Mouse (Mus musculus): ENCODE data around the gene Trim39. TPM values are rescaled to one million over a fixed set of nuclear protein-coding genes. Genes with fewer than 3 reads are reported as not detected.
"Not testable (repeated sequence)": the region's sequence is repeated elsewhere in the genome, so short reads cannot be mapped to it uniquely, and the experiment has no call there.

Gene Trim39
- polyA plus RNA-seq (2015; fragmentation: Nextera tagmentation; extraction: Ambion mirVana) = 12.5 and 13.6 TPM in 2 replicates

DNA sequence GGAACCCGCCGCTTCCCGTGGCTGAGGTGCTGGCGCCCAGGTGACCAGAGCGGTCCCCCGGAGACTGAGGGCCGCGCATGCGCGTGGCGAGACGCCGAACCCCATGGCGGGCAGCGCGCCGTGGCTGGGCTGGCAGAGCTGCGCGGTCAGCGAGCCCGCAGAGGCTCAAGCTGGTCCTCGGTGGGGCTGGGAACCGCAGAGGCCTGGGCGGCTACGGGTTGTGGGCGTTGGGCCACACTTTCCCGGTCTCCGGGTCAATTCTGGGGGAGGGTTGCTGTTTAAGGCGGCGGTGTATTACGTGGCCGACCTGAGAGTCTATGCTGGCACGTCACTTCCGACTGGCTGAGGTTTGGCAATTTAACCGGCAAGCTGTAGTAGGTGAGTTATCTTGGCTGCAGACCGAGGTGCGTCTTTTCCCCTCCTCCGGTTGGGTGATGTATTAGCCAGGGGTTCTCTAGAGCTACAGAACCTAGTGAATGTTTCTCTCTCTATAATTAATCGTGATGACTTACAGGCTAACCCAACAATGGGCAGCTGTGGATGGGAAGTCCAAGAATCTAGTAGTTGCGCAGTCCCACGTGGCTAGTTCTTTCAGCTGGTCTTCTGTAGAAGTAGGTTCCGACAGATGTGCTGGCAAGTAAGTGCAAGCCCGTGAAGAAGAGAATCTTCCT lies at the start of gene Trim39:
TSS of gene Trim39 (minus strand) at position 662 of the 671 bp plus-strand sequence.
- under 1% methylated on average over 43 of the region's 43 CpGs for WGBS
- peak; percentile 91 for ATAC-seq
- no peaks in the 10 kb centered on the region for H3K9me3 ChIP-seq
- peak within 1 kb of the TSS; percentile 76 for H3K4me3 ChIP-seq (replicated peaks)
- H3K36me3 ChIP-seq = peaks cover 10% of the 10 kb centered on the region; the same call in 1 of the 2 replicates
- peaks cover 17% of the 10 kb centered on the region for H3K4me1 ChIP-seq (replicated peaks)
- no peaks in the 10 kb centered on the region for H3K27me3 ChIP-seq (replicated peaks)
- H3K4me2 ChIP-seq (replicated peaks) = peak within 1 kb of the TSS; percentile 84
- peak within 1 kb of the TSS; percentile 85 for H3K9ac ChIP-seq
- peak within 1 kb of the TSS; percentile 89 for H3K27ac ChIP-seq

DNA sequence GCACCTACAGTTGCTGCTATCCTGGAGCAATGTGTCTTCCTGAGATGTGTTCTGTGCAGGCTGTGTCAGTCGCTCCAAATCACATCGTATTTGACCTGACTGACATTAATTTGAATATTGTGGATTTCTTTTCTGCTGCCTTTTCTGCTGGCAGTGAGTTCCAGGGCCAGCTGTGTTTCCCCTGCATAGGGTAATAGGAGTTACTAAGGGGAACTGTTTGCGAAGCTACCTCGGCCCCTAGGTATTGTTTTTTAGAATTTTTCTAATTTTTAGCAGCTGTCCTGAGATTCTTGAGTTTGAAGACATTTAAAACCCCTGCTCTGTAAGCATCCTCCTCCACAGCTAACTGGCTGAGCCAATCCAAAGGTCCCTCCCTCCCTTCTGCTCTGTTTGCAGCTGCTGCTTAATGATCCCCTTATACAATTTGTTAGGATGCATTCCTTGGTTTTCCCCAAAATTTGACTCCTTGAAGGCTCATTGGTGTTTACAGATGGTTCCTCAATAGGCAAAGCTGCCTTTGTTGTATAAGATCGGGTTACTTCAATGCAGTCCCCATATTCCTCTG lies 43.7 kb upstream of the Trim39 start:
- Histone ChIP-seq H3K9me3 (no peaks in the 10 kb centered on the region), H3K36me3 (no peaks in the 10 kb centered on the region), H3K4me1 (replicated peaks) (no peaks in the 10 kb centered on the region), H3K9ac (no peak overlapping the region), H3K27me3 (replicated peaks) (no peaks in the 10 kb centered on the region), H3K4me2 (replicated peaks) (peak overlapping the region; percentile 78), H3K4me3 (replicated peaks) (peak overlapping the region; percentile 45), H3K27ac (no peak overlapping the region)
- no peak for ATAC-seq
- 33% methylated on average over 5 of the region's 5 CpGs for WGBS

DNA sequence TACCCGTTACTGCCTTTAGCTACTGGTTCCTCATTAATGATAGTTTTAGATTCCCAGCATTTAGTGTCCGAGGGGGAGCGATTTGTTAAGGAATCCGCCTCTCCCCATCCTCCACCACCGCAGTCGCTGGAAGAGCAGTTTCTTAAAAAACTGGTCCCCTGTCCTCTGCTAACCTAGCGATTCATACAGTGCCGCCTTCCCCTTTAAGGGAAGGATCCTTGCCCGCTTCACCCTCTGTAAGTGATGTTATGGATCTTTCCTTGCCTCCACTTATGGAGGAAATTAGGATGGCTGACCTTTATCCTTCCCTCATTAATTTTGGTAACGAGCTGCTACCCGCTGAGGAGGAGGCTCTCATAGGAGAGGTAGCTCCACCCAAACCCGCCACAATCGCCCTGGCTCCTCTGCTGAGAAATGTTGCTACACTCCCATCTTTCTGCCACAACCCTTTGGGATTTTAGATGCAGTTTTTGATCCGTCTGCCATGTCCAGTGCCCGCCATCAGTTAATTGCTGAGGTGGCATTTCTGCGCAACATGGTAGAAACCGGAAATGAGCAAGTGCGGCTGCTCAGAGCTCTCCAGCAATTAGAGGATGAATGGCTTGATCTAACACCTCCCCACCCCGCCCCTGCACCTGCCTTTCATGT lies 43.1 kb upstream of the Trim39 start:
- Histone ChIP-seq H3K4me3 (replicated peaks) (peak overlapping the region; percentile 45), H3K4me2 (replicated peaks) (peak overlapping the region; percentile 78), H3K27ac (no peak overlapping the region), H3K9ac (peak overlapping the region; percentile 38), H3K9me3 (no peaks in the 10 kb centered on the region), H3K27me3 (replicated peaks) (no peaks in the 10 kb centered on the region), H3K4me1 (replicated peaks) (no peaks in the 10 kb centered on the region), H3K36me3 (no peaks in the 10 kb centered on the region)
- peak; percentile 81 for ATAC-seq
- under 1% methylated on average over 19 of the region's 19 CpGs for WGBS

GRCm38 (mm10) chr17:36314511-36314910 lies 42.5 kb upstream of the Trim39 start:
- no peaks in the 10 kb centered on the region for H3K27me3 ChIP-seq (replicated peaks)
- no peaks in the 10 kb centered on the region for H3K36me3 ChIP-seq
- peak; percentile 25 for ATAC-seq
- peak overlapping the region; percentile 78 for H3K4me2 ChIP-seq (replicated peaks)
- no peak overlapping the region for H3K9ac ChIP-seq
- WGBS = 4% methylated on average over 9 of the region's 9 CpGs
- H3K4me3 ChIP-seq (replicated peaks) = peak overlapping the region; percentile 45
- H3K4me1 ChIP-seq (replicated peaks) = no peaks in the 10 kb centered on the region
- no peak overlapping the region for H3K27ac ChIP-seq
- H3K9me3 ChIP-seq = no peaks in the 10 kb centered on the region

DNA sequence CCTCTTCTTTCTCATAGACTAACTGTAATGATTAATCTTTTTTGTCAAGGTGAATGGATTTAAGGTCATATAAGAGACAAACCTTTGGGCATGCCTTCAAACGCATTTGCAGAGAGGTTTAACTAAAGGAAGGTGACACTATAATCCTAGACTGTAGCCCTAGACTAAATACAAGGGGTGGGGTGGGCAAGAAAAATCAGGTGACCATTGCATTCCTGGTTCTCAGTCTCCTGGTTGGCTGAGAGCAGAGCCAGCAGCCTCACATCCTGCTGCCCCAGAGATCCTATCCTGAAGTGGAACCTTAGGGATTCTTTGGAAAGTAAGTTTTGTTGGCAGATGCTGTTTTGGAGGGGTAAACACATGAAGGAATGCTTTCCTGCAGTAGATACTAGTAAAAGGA lies 37.2 kb upstream of the Trim39 start:
- no peaks in the 10 kb centered on the region for H3K27me3 ChIP-seq (replicated peaks)
- H3K4me1 ChIP-seq (replicated peaks) = no peaks in the 10 kb centered on the region
- H3K4me2 ChIP-seq (replicated peaks) = no peak overlapping the region
- no peak overlapping the region for H3K4me3 ChIP-seq (replicated peaks)
- no peak for ATAC-seq
- H3K9me3 ChIP-seq = no peaks in the 10 kb centered on the region
- WGBS = 18% methylated on average over 1 of the region's 1 CpGs
- H3K9ac ChIP-seq = no peak overlapping the region
- H3K27ac ChIP-seq = no peak overlapping the region
- H3K36me3 ChIP-seq = no peaks in the 10 kb centered on the region

DNA sequence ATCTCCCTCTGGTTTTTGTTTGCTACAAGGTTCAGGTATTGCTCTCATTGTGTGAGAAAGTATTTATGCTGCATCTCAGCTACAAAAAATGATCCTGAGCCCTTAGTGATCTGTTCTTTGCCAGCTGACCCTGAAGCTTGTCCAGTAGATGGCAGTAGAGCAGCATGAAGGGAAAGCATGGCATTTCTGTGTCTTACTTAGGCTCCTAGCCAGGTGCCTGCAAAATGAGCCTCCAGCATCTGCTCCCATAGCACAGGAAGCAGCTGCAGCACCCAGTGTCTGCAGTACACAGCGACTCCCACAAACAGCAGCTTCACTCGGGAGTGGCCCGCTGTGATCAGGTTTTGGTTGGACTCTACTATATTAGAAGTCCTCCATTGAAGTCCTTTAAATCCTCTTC lies 36.8 kb upstream of the Trim39 start:
- not testable (repeated sequence) for H3K4me1 ChIP-seq (replicated peaks); H3K27me3 ChIP-seq (replicated peaks); H3K4me3 ChIP-seq (replicated peaks); H3K4me2 ChIP-seq (replicated peaks); H3K36me3 ChIP-seq; H3K27ac ChIP-seq; H3K9ac ChIP-seq; H3K9me3 ChIP-seq
- ATAC-seq = peak; percentile 45; the same call in 1 of the 2 replicates
- 0% methylated on average over 3 of the region's 3 CpGs for WGBS

DNA sequence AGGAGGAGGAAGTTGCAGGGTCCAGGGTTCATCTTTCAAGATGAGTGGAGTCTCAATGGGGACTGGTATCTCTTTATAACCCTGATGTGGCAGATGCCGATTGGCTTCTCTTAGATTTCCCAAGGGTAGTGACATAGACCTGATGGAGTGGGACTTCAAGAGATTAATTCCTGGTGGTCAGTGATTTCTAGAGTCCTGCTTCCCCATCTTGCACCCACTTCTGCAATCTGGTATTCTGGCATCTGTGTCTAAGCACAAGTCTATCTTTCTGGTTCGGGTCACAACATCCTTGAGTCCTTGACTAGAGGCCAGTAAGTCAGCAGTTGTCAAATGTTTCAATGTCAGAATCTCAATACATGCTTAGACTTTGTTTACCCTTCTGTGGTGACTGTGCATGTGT lies 14.3 kb upstream of the Trim39 start, which contains the start of gene H2-M10.2:
TSS of gene H2-M10.2 (minus strand) at position 101 of the 400 bp plus-strand sequence.
- WGBS = 87% methylated on average over 2 of the region's 2 CpGs
- Histone ChIP-seq H3K27me3 (replicated peaks) (no peaks in the 10 kb centered on the region), H3K27ac (no peak within 1 kb of the TSS), H3K4me1 (replicated peaks) (no peaks in the 10 kb centered on the region), H3K36me3 (0 out of 2 replicates have a peak, but pooled peaks cover 7% of the 10 kb centered on the region), H3K4me3 (replicated peaks) (no peak within 1 kb of the TSS), H3K4me2 (replicated peaks) (no peak within 1 kb of the TSS), H3K9ac (no peak within 1 kb of the TSS), H3K9me3 (no peaks in the 10 kb centered on the region)
- ATAC-seq = no peak

- Histone ChIP-seq H3K27ac (no peak overlapping the region), H3K4me1 (replicated peaks) (no peaks in the 10 kb centered on the region), H3K9ac (no peak overlapping the region), H3K36me3 (peaks cover 18% of the 10 kb centered on the region), H3K4me3 (replicated peaks) (no peak overlapping the region), H3K27me3 (replicated peaks) (no peaks in the 10 kb centered on the region), H3K4me2 (replicated peaks) (no peak overlapping the region), H3K9me3 (no peaks in the 10 kb centered on the region)
- 94% methylated on average over 4 of the region's 4 CpGs for WGBS
- no peak for ATAC-seq
Measured at GRCm38 (mm10) chr17:36281521-36282245, 9.6 kb upstream of the Trim39 start.

- H3K4me3 ChIP-seq (replicated peaks) = no peak overlapping the region
- H3K9ac ChIP-seq = no peak overlapping the region
- H3K36me3 ChIP-seq = no peaks in the 10 kb centered on the region; the same call in 1 of the 2 replicates
- H3K4me1 ChIP-seq (replicated peaks) = peaks cover 17% of the 10 kb centered on the region
- H3K9me3 ChIP-seq = no peaks in the 10 kb centered on the region
- ATAC-seq = no peak
- H3K27me3 ChIP-seq (replicated peaks) = no peaks in the 10 kb centered on the region
- WGBS = 91% methylated on average over 4 of the region's 4 CpGs
- no peak overlapping the region for H3K27ac ChIP-seq
- H3K4me2 ChIP-seq (replicated peaks) = no peak overlapping the region
Measured at GRCm38 (mm10) chr17:36274776-36275175, 2.7 kb upstream of the Trim39 start.

- ATAC-seq = no peak
- H3K4me1 ChIP-seq (replicated peaks) = peaks cover 17% of the 10 kb centered on the region
Measured at GRCm38 (mm10) chr17:36273796-36274195, 1.7 kb upstream of the Trim39 start.

GRCm38 (mm10) chr17:36272643-36273366 lies 758 bp upstream of the Trim39 start:
- Histone ChIP-seq H3K9ac (0 out of 2 replicates have a peak overlapping the region, but pooled peaks have one; percentile 85), H3K9me3 (no peaks in the 10 kb centered on the region), H3K4me3 (replicated peaks) (peak overlapping the region; percentile 76; the same call in 1 of the 2 replicates), H3K27ac (no peak overlapping the region), H3K36me3 (0 out of 2 replicates have a peak, but pooled peaks cover 3% of the 10 kb centered on the region), H3K4me2 (replicated peaks) (peak overlapping the region; percentile 84), H3K27me3 (replicated peaks) (no peaks in the 10 kb centered on the region), H3K4me1 (replicated peaks) (peaks cover 17% of the 10 kb centered on the region)
- 78% methylated on average over 9 of the region's 9 CpGs for WGBS
- ATAC-seq = no peak

More at GRCm38 (mm10) chr17:36273796-36274195, 1.7 kb upstream of the Trim39 start:
- H3K27ac ChIP-seq = no peak overlapping the region
- H3K27me3 ChIP-seq (replicated peaks) = no peaks in the 10 kb centered on the region
- H3K4me2 ChIP-seq (replicated peaks) = no peak overlapping the region
- no peak overlapping the region for H3K4me3 ChIP-seq (replicated peaks)
- no peaks in the 10 kb centered on the region; the same call in 1 of the 2 replicates for H3K36me3 ChIP-seq
- no peaks in the 10 kb centered on the region for H3K9me3 ChIP-seq
- WGBS = 92% methylated on average over 4 of the region's 4 CpGs
- no peak overlapping the region for H3K9ac ChIP-seq

All from intestine, embryonic 15.5 days (tissue).